ENCODE assay signal across 24 mouse cellular contexts in the genomic region with DNA sequence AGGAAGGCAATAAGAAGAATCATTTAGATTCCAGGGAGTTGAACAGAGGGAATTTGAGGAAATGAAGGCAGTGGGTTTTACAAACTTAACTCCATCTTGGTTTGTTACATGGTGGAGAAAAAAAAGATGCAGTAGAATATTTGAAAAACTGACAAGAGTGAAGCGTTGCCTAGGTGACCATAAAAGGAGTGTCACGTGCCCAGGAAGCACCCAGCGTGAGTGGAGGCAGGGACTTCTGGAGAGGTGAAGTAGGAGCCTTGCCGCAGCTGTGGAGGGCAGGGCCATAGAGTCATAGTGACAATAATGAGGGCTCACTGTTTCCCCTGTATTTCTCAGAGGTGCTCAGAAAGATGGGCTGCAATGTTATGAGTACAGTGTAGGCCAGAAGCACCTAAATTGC. TPM values are rescaled to one million over a fixed set of nuclear protein-coding genes. Genes with fewer than 3 reads are reported as not detected.
DNase-seq lines count a peak whose midpoint lies in the region; TF ChIP-seq lines count a peak whose summit lies in the region.
"Had no signal": no experiment of that assay in that cellular context is flagged by ENCODE, and none has a peak within 500 bp of the region (broad histone marks: within the 10 kb centered on the region; RNA-seq: fewer than 3 reads in every experiment).

No protein-coding gene starts in this region.

- no peaks in the 10 kb centered on the region for H3K27me3 ChIP-seq in thymus, adult 2 months (ENCODE audit: control insufficient read depth, insufficient read depth, low read length)
- H3K27me3 ChIP-seq: CH12.LX; embryonic facial prominence, embryonic 15.5 days; hindbrain, embryonic 12.5 days; Patski had no signal

- TF ChIP-seq POLR2A in thymus, adult 2 months (IDR thresholded peaks at IDR 0.05; ENCODE audit: control insufficient read depth, extremely low read depth, insufficient read depth, low read length, poor library complexity): no peak

- peaks cover 4% of the 10 kb centered on the region for H3K4me1 ChIP-seq in thymus, adult 2 months (replicated peaks; ENCODE audit: control insufficient read depth, insufficient read depth, low read length)
- H3K4me1 ChIP-seq: heart, embryonic 10.5 days had no signal

- no peak for TF ChIP-seq CTCF in thymus, adult 2 months (IDR thresholded peaks at IDR 0.05; ENCODE audit: borderline replicate concordance, control insufficient read depth, extremely low read depth, insufficient read depth, low read length, poor library complexity)

- DNase-seq in induced T-regulatory cell, adult 2 months (ENCODE audit: low read depth): peak; percentile 12
- peak; percentile 24 for DNase-seq in thymus, adult 2 months
- peak; percentile 39 for DNase-seq in thymus, postnatal 25 days
- DNase-seq in lung, postnatal 25 days (ENCODE audit: low spot score): no peak
- DNase-seq in adrenal gland, adult (ENCODE audit: inconsistent age in 2 of 2, low spot score in 1 of 2): no peak
- DNase-seq in left cerebral cortex, postnatal 10 days (ENCODE audit: extremely low spot score in 1 of 2, low spot score in 2 of 2): no peak
- DNase-seq: adrenal gland, adult 8-10 months; adrenal gland, postnatal 36 days; cerebellum, adult 2 months; cerebellum, postnatal 14 days; embryo, embryonic 11 days; gastrocnemius, adult 2 months; gastrocnemius, postnatal 36 days; heart, adult 11 months; heart, postnatal 10 days; heart, postnatal 4 days had no signal

- H3K4me3 ChIP-seq in thymus, adult 2 months (ENCODE audit: control insufficient read depth, insufficient read depth, low read length): no peak overlapping the region
- H3K4me3 ChIP-seq: embryonic facial prominence, embryonic 15.5 days; erythroblast, embryonic 14.5 days; forebrain, embryonic 10.5 days; gastrocnemius, adult 2 months; heart, embryonic 10.5 days; hindbrain, embryonic 12.5 days had no signal

- WGBS in thymus, adult 2 months: 49% methylated on average over 4 of the region's 4 CpGs

- no peak overlapping the region for H3K27ac ChIP-seq in thymus, adult 2 months (ENCODE audit: control insufficient read depth, insufficient read depth, low read length)
- H3K27ac ChIP-seq: embryonic facial prominence, embryonic 15.5 days; forebrain, embryonic 10.5 days; gastrocnemius, adult 2 months; heart, embryonic 10.5 days; hindbrain, embryonic 12.5 days; hindbrain, postnatal 0 days had no signal

- intact Hi-C loops in left cerebral cortex, postnatal 10 days (cut with DNase I): no loop called here

- no peaks in the 10 kb centered on the region; the same call in 1 of the 2 replicates for H3K36me3 ChIP-seq in thymus, adult 2 months (ENCODE audit: control insufficient read depth, insufficient read depth, low read length)
- H3K36me3 ChIP-seq: embryonic facial prominence, embryonic 15.5 days; forebrain, embryonic 10.5 days had no signal

RNA-seq across cellular contexts. Expression of gene Ccdc181, which starts 3.9 kb away (rescaled TPM):
- polyA plus RNA-seq in thymus, adult 2 months (2012; rRNA removed): 1.7 and 2.7 TPM in 2 replicates
- 10 to 100 TPM; 21.1 to 21.7 TPM for total RNA-seq in left cerebral cortex, postnatal 10 days (2021)

RNA-seq across cellular contexts. Expression of gene Nme7, which starts 24.6 kb away (rescaled TPM):
- 10.1 and 10.7 TPM in 2 replicates for polyA plus RNA-seq in thymus, adult 2 months (2012; rRNA removed)
- total RNA-seq in left cerebral cortex, postnatal 10 days (2021): 10 to 100 TPM; 21.9 to 24.8 TPM

RNA-seq across cellular contexts. Expression of gene Blzf1, which starts 28.0 kb away (rescaled TPM):
- 3.4 and 3.6 TPM in 2 replicates for polyA plus RNA-seq in thymus, adult 2 months (2012; rRNA removed)
- 10 to 100 TPM; 26.0 to 30.2 TPM for total RNA-seq in left cerebral cortex, postnatal 10 days (2021)

RNA-seq across cellular contexts. Expression of gene Slc19a2, which starts 30.5 kb away (rescaled TPM):
- 8.2 and 10.8 TPM in 2 replicates for polyA plus RNA-seq in thymus, adult 2 months (2012; rRNA removed)
- 10 to 100 TPM in 1 of 2 experiments, 1 to 10 TPM in 1; 9.0 to 12.6 TPM for total RNA-seq in left cerebral cortex, postnatal 10 days (2021)

Comparison
In these comparisons a context has a peak if more than half of its experiments do, and no peak if none do; other contexts are left out.
1. DNase-seq: peak in induced T-regulatory cell, adult 2 months (single experiment), thymus, adult 2 months (single experiment) and thymus, postnatal 25 days (single experiment); none in lung, postnatal 25 days (single experiment), adrenal gland, adult (0 of 2) and left cerebral cortex, postnatal 10 days (0 of 2).